Mouse (Mus musculus) liver, postnatal 0 days (tissue): ENCODE measurements around the gene Afg1l.

ENCODE experiments used
- CTCF ChIP-seq: sonication (generic); IDR thresholded peaks from 2 replicates; pipeline ENCODE4 v1.5.1; 2016; ENCODE audit warnings: antibody characterized with exemption, low read depth
- EP300 ChIP-seq: IDR thresholded peaks from 2 replicates; pipeline ENCODE4 v1.6.1; 2016; ENCODE audit warnings: antibody characterized with exemption, low read depth, mild to moderate bottlenecking

- TF ChIP-seq CTCF, result no peak
- TF ChIP-seq EP300, result peak; percentile 48; the same call in 1 of the 2 replicates
Observed at GRCm38 (mm10) chr10:42273403-42273759, 205.0 kb downstream of the Afg1l start.
